Mouse (Mus musculus) adrenal gland, adult (tissue): ENCODE data around the gene Stxbp1.
"Not testable (repeated sequence)": the region's sequence is repeated elsewhere in the genome, so short reads cannot be mapped to it uniquely, and the experiment has no call there.

ENCODE experiments used
- DNase-seq, 2 experiments: peaks; one replicate each; pipeline ENCODE4 v3.0.0; 2022 to 2023; ENCODE audit warnings: low spot score in 1 of 2; ENCODE audit not compliant: inconsistent age in 2 of 2

Gene Stxbp1

GRCm38 (mm10) chr2:32874951-32875674, 28.1 kb upstream of the Stxbp1 start:
- peak in 1 of 2 experiments; percentile 60 for DNase-seq

- DNase-seq: no peak
These were observed 27.0 kb upstream of the Stxbp1 start for GRCm38 (mm10) chr2:32874070-32874469.

- no peak for DNase-seq
These were observed 23.4 kb upstream of the Stxbp1 start for GRCm38 (mm10) chr2:32870275-32871100.

- DNase-seq: no peak
These were observed 22.8 kb upstream of the Stxbp1 start for GRCm38 (mm10) chr2:32869721-32870274.

- DNase-seq: peak; percentile 87 to 89
These were observed 20.3 kb upstream of the Stxbp1 start for GRCm38 (mm10) chr2:32867354-32867753.

- peak; percentile 10 to 75 for DNase-seq
These were observed 17.7 kb upstream of the Stxbp1 start for GRCm38 (mm10) chr2:32864755-32865154.

GRCm38 (mm10) chr2:32863317-32863716, 16.3 kb upstream of the Stxbp1 start:
- no peak for DNase-seq

GRCm38 (mm10) chr2:32860799-32861198, 13.8 kb upstream of the Stxbp1 start:
- DNase-seq: no peak

- no peak for DNase-seq
These were observed 12.6 kb upstream of the Stxbp1 start for GRCm38 (mm10) chr2:32859622-32860012.

GRCm38 (mm10) chr2:32859010-32859621, 12.1 kb upstream of the Stxbp1 start:
- peak in 1 of 2 experiments; percentile 76 for DNase-seq

GRCm38 (mm10) chr2:32857584-32857983, 10.5 kb upstream of the Stxbp1 start:
- DNase-seq: peak; percentile 85 to 92

GRCm38 (mm10) chr2:32855790-32856465, 8.9 kb upstream of the Stxbp1 start:
- DNase-seq: no peak

- no peak for DNase-seq
These were observed 8.2 kb upstream of the Stxbp1 start for GRCm38 (mm10) chr2:32855046-32855785.

- DNase-seq: peak; percentile 87 to 95
These were observed 7.2 kb upstream of the Stxbp1 start for GRCm38 (mm10) chr2:32854206-32854605.

GRCm38 (mm10) chr2:32853716-32854115, 6.7 kb upstream of the Stxbp1 start:
- not testable (repeated sequence) for DNase-seq

- DNase-seq: no peak
These were observed 5.1 kb upstream of the Stxbp1 start for GRCm38 (mm10) chr2:32852156-32852555.

GRCm38 (mm10) chr2:32847468-32847821, 400 bp upstream of the Stxbp1 start:
- no peak for DNase-seq

GRCm38 (mm10) chr2:32846101-32846804, 792 bp downstream of the Stxbp1 start:
- DNase-seq: peak; percentile 74 to 89

- peak in 1 of 2 experiments; percentile 40 for DNase-seq
These were observed 1.4 kb downstream of the Stxbp1 start for GRCm38 (mm10) chr2:32845572-32846100.
